ENCODE assay signal across 8 mouse cellular contexts in the genomic region with DNA sequence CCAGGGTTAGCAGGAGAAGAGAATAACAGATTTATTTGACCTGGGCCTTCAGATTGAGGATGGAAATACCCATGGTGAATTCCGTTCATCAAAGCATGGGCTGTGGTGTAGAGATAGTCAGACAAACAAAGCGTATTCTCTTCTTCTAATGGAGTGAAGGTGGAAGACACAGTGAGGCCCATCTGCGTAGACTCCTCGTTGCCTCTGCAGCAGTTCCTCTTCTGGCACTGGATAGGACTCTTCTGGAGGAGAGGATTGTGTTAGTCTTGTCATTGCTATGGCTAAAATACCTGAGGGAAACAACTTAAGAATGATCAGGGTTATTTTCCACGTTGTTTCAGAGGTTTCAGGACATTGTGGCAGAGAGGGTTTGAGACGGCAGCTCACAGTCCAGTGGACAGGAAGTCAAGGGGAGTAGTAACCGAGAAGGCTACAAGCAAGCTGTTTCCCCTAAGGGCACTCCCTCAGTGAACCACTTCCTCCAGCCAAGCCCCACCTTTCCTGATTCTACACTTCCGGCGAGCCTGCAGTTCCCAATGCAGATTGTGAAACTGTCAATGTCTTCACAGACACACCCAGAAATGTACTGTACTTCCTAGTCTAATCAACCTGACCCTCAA. TPM values are rescaled to one million over a fixed set of nuclear protein-coding genes. Genes with fewer than 3 reads are reported as not detected.
DNase-seq lines count a peak whose midpoint lies in the region; ATAC-seq and TF ChIP-seq lines count a peak whose summit lies in the region.

No protein-coding gene starts in this region.

- peak; percentile 73; the same call in 1 of the 2 replicates for ATAC-seq in kidney, embryonic 16.5 days (ENCODE audit: low FRiP score, low TSS enrichment)

- H3K9me3 ChIP-seq in kidney, embryonic 16.5 days (ENCODE audit: low read length) = no peaks in the 10 kb centered on the region
- H3K9me3 ChIP-seq in megakaryocyte, embryonic 14.5 days = no peaks in the 10 kb centered on the region

- no peak for TF ChIP-seq CTCF in layer of hippocampus, adult 2 months (conservative IDR thresholded peaks at IDR 0.05)

- H3K27me3 ChIP-seq in kidney, embryonic 16.5 days (ENCODE audit: insufficient read depth, low read length) = no peaks in the 10 kb centered on the region
- H3K27me3 ChIP-seq in megakaryocyte, embryonic 14.5 days (replicated peaks) = no peaks in the 10 kb centered on the region

- H3K27ac ChIP-seq in layer of hippocampus, adult 2 months = peak overlapping the region; percentile 9
- peak overlapping the region; percentile 36 for H3K27ac ChIP-seq in kidney, embryonic 16.5 days (ENCODE audit: low read length)

- H3K9ac ChIP-seq in kidney, embryonic 16.5 days (replicated peaks; ENCODE audit: low read length) = no peak overlapping the region

- peak overlapping the region; percentile 14; the same call in 1 of the 2 replicates for H3K4me2 ChIP-seq in kidney, embryonic 16.5 days (replicated peaks; ENCODE audit: low read depth, low read length)

- 0 out of 2 replicates have a peak, but pooled peaks cover 8% of the 10 kb centered on the region for H3K4me1 ChIP-seq in kidney, embryonic 16.5 days (ENCODE audit: insufficient read depth, low read length)
- H3K4me1 ChIP-seq in megakaryocyte, embryonic 14.5 days = peaks cover 87% of the 10 kb centered on the region

- 66% methylated on average over 9 of the region's 9 CpGs for WGBS in kidney, embryonic 16.5 days

- H3K36me3 ChIP-seq in kidney, embryonic 16.5 days (ENCODE audit: insufficient read depth, low read length) = peaks cover 25% of the 10 kb centered on the region
- H3K36me3 ChIP-seq in megakaryocyte, embryonic 14.5 days (replicated peaks; ENCODE audit: low read length) = peaks cover 84% of the 10 kb centered on the region

- DNase-seq in layer of hippocampus, adult 2 months (ENCODE audit: low spot score in 2 of 2) = no peak
- DNase-seq in layer of hippocampus, adult 18-20 months (ENCODE audit: low spot score in 2 of 2) = no peak
- DNase-seq in heart, adult 18-20 months = peak; percentile 64 to 89
- peak; percentile 14 to 52 for DNase-seq in urinary bladder, postnatal 36 days (ENCODE audit: low spot score in 2 of 2)
- DNase-seq in retina, postnatal 1 day = no peak
- no peak for DNase-seq in cerebellum, adult 9-11 months

- H3K4me3 ChIP-seq in layer of hippocampus, adult 2 months = no peak overlapping the region
- no peak overlapping the region for H3K4me3 ChIP-seq in kidney, embryonic 16.5 days (ENCODE audit: low read length)
- peak overlapping the region; percentile 87 for H3K4me3 ChIP-seq in megakaryocyte, embryonic 14.5 days (replicated peaks)

RNA-seq across cellular contexts. Expression of a gene that starts 10.8 kb away (rescaled TPM):
- under 1 TPM in 1 of 2 experiments, not detected in 1; 0.91 TPM for total RNA-seq in layer of hippocampus, adult 2 months (2021)
- not detected for total RNA-seq in layer of hippocampus, adult 18-20 months (2021)
- not detected for total RNA-seq in heart, adult 18-20 months (2021)
- polyA plus RNA-seq in kidney, embryonic 16.5 days (2015; fragmentation: Nextera tagmentation; extraction: Ambion mirVana) = 1.1 and 1.3 TPM in 2 replicates
- polyA plus RNA-seq in megakaryocyte, embryonic 14.5 days (2012; ENCODE audit: insufficient read depth, low replicate concordance) = not detected in 2 replicates

RNA-seq across cellular contexts. Expression of a gene that starts 10.9 kb away (rescaled TPM):
- 10 to 100 TPM; 21.3 to 23.0 TPM for total RNA-seq in layer of hippocampus, adult 2 months (2021)
- total RNA-seq in layer of hippocampus, adult 18-20 months (2021) = 10 to 100 TPM; 20.6 to 22.9 TPM
- 10 to 100 TPM in 1 of 2 experiments, 1 to 10 TPM in 1; 9.6 to 10.7 TPM for total RNA-seq in heart, adult 18-20 months (2021)
- polyA plus RNA-seq in kidney, embryonic 16.5 days (2015; fragmentation: Nextera tagmentation; extraction: Ambion mirVana) = 5.7 and 6.7 TPM in 2 replicates
- polyA plus RNA-seq in megakaryocyte, embryonic 14.5 days (2012; ENCODE audit: insufficient read depth, low replicate concordance) = 0.77 and 3.0 TPM in 2 replicates

RNA-seq across cellular contexts. Expression of a gene that starts 13.2 kb away (rescaled TPM):
- 1 to 10 TPM; 4.2 to 4.7 TPM for total RNA-seq in layer of hippocampus, adult 2 months (2021)
- 1 to 10 TPM; 5.9 to 7.2 TPM for total RNA-seq in layer of hippocampus, adult 18-20 months (2021)
- 1 to 10 TPM; 2.1 to 3.0 TPM for total RNA-seq in heart, adult 18-20 months (2021)
- 7.9 and 10.9 TPM in 2 replicates for polyA plus RNA-seq in kidney, embryonic 16.5 days (2015; fragmentation: Nextera tagmentation; extraction: Ambion mirVana)
- 18.9 and 24.5 TPM in 2 replicates for polyA plus RNA-seq in megakaryocyte, embryonic 14.5 days (2012; ENCODE audit: insufficient read depth, low replicate concordance)

RNA-seq across cellular contexts. Expression of a gene that starts 13.3 kb away (rescaled TPM):
- 10 to 100 TPM; 32.7 to 37.9 TPM for total RNA-seq in layer of hippocampus, adult 2 months (2021)
- total RNA-seq in layer of hippocampus, adult 18-20 months (2021) = 10 to 100 TPM; 28.5 to 31.6 TPM
- 10 to 100 TPM; 10.9 to 11.6 TPM for total RNA-seq in heart, adult 18-20 months (2021)
- 24.5 and 26.5 TPM in 2 replicates for polyA plus RNA-seq in kidney, embryonic 16.5 days (2015; fragmentation: Nextera tagmentation; extraction: Ambion mirVana)
- 17.0 TPM in 1 of 2 replicates, not detected in the other for polyA plus RNA-seq in megakaryocyte, embryonic 14.5 days (2012; ENCODE audit: insufficient read depth, low replicate concordance)

RNA-seq across cellular contexts. Expression of a gene that starts 23.1 kb away (rescaled TPM):
- total RNA-seq in layer of hippocampus, adult 2 months (2021) = 10 to 100 TPM; 89.3 to 95.2 TPM
- total RNA-seq in layer of hippocampus, adult 18-20 months (2021) = 10 to 100 TPM; 86.7 to 91.4 TPM
- 10 to 100 TPM; 39.6 to 56.8 TPM for total RNA-seq in heart, adult 18-20 months (2021)
- 50.7 and 57.6 TPM in 2 replicates for polyA plus RNA-seq in kidney, embryonic 16.5 days (2015; fragmentation: Nextera tagmentation; extraction: Ambion mirVana)
- polyA plus RNA-seq in megakaryocyte, embryonic 14.5 days (2012; ENCODE audit: insufficient read depth, low replicate concordance) = 30.2 and 49.6 TPM in 2 replicates

Comparison
In these comparisons a context has a peak if more than half of its experiments do, and no peak if none do; other contexts are left out.
1. DNase-seq: peak in heart, adult 18-20 months (2 of 2) and urinary bladder, postnatal 36 days (2 of 2); none in layer of hippocampus, adult 2 months (0 of 2), layer of hippocampus, adult 18-20 months (0 of 2), retina, postnatal 1 day (single experiment) and cerebellum, adult 9-11 months (single experiment).